Mouse (Mus musculus) spleen, adult 2 months (tissue): ENCODE measurements around the gene Mfap5.

Source experiments
- CTCF ChIP-seq: fragments of 200-500 bp; IDR thresholded peaks from 2 replicates; pipeline ENCODE4 v1.5.1; 2011; ENCODE audit warnings: mild to moderate bottlenecking, inconsistent platforms; ENCODE audit not compliant: insufficient read depth, insufficient read length, insufficient replicate concordance; ENCODE audit errors: extremely low read depth
- POLR2A ChIP-seq: fragments of 200-500 bp; IDR thresholded peaks from 2 replicates; pipeline ENCODE4 v1.6.1; 2011; ENCODE audit warnings: low read depth, low read length, inconsistent platforms

- TF ChIP-seq CTCF (no peak), POLR2A (no peak)
Observed at GRCm38 (mm10) chr6:122491557-122491956, 14.1 kb upstream of the Mfap5 start.
